Mouse (Mus musculus) cortical plate, adult 2 months (tissue): ENCODE measurements around the gene Ccser1. TPM values are rescaled to one million over a fixed set of nuclear protein-coding genes. Genes with fewer than 3 reads are reported as not detected.

Experiments used
- H3K27ac ChIP-seq: fragments of 200-500 bp; 2 replicates; pipeline ENCODE4 v1.5.1; 2012; ENCODE audit warnings: low read length, control low read depth, inconsistent platforms; ENCODE audit not compliant: insufficient read depth
- H3K4me1 ChIP-seq: fragments of 200-500 bp; 2 replicates; pipeline ENCODE4 v1.6.1; 2011; ENCODE audit warnings: low read length; ENCODE audit not compliant: control insufficient read depth, insufficient read depth
- H3K4me3 ChIP-seq: fragments of 200-500 bp; 2 replicates; pipeline ENCODE4 v1.5.1; 2011; ENCODE audit warnings: mild to moderate bottlenecking, low read length, control low read depth; ENCODE audit not compliant: insufficient read depth
- CTCF ChIP-seq: fragments of 200-500 bp; IDR thresholded peaks from 2 replicates; pipeline ENCODE4 v1.5.1; 2011; ENCODE audit warnings: mild to moderate bottlenecking, control low read depth, low read length; ENCODE audit not compliant: insufficient read depth; ENCODE audit errors: extremely low read depth
- POLR2A ChIP-seq: fragments of 200-500 bp; IDR thresholded peaks from 2 replicates; pipeline ENCODE4 v1.6.1; 2011; ENCODE audit warnings: mild to moderate bottlenecking, low read length, control low read depth; ENCODE audit not compliant: insufficient read depth; ENCODE audit errors: extremely low read depth
- polyA plus RNA-seq: library from polyadenylated mRNA; depleted of rRNA; stranded (reverse); fragments of >200 nt; gene quantifications from 2 replicates; pipeline ENCODE4 v1.2.3, GENCODE M21; 2012

Gene Ccser1
- polyA plus RNA-seq, 1 experiment: 11.7 TPM

DNA sequence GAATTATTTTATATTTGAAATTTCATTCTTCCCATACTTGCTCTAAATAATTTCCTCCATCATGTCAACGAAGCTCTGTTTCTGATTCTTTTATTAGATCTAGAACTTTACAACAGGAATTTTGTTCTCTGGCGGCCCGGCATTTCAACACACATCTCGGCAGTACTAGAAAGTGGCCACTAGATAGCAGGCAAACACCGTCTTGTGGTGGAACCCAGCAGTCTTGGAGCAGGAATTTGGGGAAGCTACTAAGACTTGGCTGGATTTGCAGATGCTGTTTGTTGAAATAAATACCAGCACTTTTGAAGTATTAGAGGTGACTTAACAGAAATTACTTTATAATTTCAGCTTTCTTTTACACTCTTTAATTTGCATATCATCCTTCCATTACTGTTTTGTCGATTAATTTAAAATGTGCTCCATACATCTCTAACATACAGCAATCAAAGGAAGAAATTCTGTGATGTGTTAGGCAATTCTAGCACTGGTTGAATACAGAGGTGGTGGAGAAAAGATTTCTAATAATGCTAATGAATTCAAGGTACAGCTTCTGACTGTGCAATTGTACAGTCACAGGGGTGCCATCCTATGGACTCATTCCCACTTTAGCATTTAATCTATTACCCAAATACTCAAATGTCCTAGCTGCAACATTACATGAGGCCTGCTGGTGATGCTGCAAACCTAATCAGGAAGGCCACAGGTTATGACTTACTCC is 135.9 kb downstream of the Ccser1 start:
- Histone ChIP-seq H3K4me1 (no peaks in the 10 kb centered on the region; the same call in 1 of the 2 replicates), H3K27ac (no peak overlapping the region), H3K4me3 (no peak overlapping the region)
- peak; percentile 81 for TF ChIP-seq CTCF
- no peak for TF ChIP-seq POLR2A

DNA sequence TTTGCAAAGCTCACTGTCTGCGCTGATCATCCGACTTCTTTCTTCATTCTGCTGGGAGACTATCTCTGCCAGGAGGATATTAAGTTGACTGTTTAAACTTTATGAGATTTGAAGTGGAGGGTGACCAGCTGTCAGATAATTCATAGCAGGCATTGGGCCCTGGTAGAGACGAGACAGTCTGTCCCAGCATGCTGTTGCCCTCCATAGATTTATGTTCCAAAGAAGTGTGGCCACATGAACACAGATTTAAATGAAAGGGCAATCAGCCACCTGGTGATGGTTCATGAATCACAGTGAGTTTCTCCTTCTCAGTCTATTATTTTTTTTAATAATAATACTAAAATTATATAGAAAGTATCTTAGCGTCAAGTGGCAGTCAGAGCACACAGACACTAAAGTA is 140.7 kb downstream of the Ccser1 start:
- no peak for TF ChIP-seq CTCF
- no peak for TF ChIP-seq POLR2A
- Histone ChIP-seq H3K4me1 (no peaks in the 10 kb centered on the region; the same call in 1 of the 2 replicates), H3K27ac (no peak overlapping the region), H3K4me3 (no peak overlapping the region)

DNA sequence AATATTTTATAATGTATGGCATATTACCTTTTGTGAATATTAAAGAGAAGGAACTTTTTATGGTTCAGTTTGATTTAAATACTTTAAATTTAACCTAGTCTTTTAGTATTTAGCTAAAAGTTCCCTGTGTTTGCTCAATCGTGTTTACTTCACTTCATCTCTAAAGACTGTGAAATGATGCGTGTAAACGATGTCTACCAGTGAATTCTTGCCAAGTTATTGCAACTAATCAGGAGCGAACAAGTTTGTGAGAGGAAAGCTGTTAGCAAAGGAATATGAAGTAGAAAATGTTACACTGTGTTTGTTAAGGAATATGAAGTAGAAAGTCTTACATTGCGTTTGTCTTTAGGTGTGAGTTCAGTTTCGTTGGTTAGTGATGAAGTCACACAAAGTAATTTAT is 142.2 kb downstream of the Ccser1 start:
- Histone ChIP-seq H3K27ac (no peak overlapping the region), H3K4me1 (no peaks in the 10 kb centered on the region; the same call in 1 of the 2 replicates), H3K4me3 (no peak overlapping the region)
- TF ChIP-seq CTCF (no peak), POLR2A (no peak)

DNA sequence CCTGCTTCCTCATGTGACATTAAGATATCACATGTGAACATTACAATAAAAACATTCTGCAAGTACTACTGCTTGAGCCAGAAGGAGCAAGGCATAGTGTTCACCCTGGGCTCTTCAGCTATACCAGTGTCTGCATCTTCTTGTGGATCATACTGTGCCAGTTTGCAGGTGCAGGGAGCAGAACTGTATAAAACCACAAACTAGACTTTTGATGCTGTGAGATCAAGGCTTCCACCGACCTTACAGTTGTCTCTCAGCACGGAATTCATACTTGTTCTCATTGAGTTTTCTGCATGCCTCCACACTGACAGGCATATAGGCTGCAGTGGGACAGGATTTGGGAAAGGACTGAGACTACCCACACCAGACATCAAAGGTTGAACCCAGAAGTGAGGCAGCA is 146.0 kb downstream of the Ccser1 start:
- H3K27ac ChIP-seq: no peak overlapping the region
- no peak overlapping the region for H3K4me3 ChIP-seq
- no peak for TF ChIP-seq POLR2A
- no peak for TF ChIP-seq CTCF
- no peaks in the 10 kb centered on the region for H3K4me1 ChIP-seq

DNA sequence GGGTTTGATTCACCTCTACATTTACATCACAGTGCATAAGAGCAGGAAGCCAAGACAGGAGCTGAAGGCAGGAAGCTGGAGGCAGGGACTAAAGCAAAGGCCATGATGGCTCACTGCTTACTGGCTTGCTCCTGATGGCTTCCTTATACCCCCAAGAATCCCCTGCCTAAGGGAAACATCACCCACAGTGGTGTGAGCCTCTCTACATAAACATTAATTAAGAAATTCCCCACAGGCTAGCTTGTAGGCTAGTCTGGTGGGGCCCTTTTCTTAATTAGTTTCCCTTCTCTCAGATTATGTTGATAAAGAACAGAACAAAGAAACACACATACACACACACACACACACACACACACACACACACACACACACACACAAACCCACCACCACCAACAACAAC is 148.9 kb downstream of the Ccser1 start:
- Histone ChIP-seq H3K4me3 (no peak overlapping the region), H3K4me1 (no peaks in the 10 kb centered on the region), H3K27ac (no peak overlapping the region)
- TF ChIP-seq POLR2A: no peak
- TF ChIP-seq CTCF: no peak

DNA sequence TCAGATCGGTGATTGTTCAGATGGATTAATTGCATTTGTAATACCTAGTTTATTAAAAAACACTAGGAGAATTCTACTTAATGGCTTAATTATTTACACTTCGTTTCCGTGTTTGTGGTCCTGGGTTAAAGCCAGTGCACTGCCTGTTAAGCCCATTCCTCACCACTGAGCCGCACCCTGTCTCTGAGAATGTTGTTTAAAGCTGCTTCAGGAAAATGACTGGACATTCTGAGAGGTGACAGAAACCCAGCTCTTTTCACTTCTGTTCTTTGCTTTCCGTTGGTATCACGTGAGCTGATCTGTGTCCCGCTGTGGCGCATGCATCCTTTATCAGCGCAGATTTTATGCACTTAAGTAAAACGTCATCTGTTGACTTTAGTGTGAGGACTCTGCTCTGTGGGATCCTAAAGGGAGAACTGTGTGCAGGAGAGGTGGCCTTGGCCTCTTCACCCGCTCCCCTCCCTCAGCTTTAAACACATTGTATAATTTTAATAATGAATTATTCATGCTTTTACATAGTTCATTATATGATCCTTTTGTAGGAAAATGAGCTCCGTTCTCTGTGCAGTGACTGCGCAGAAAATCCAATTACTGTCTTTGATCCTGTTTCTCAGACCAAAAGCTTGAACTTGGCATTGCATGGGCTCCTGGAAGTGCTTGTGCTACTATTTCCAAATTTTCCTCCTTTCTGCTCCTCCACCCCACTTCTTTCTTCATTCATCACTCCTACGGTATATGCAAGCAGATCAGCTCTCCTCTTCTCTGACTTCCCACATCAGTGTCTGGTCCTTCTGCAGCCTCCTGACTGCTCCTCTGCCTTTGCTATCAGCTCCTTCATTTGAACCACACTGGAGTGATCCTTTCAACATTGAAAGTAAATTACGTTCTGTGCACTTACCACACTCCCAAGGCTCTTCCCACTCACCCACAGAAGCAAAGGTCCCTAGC is 149.7 kb downstream of the Ccser1 start:
- Histone ChIP-seq H3K27ac (no peak overlapping the region), H3K4me1 (no peaks in the 10 kb centered on the region), H3K4me3 (peak overlapping the region; percentile 36)
- TF ChIP-seq CTCF (no peak), POLR2A (no peak)

DNA sequence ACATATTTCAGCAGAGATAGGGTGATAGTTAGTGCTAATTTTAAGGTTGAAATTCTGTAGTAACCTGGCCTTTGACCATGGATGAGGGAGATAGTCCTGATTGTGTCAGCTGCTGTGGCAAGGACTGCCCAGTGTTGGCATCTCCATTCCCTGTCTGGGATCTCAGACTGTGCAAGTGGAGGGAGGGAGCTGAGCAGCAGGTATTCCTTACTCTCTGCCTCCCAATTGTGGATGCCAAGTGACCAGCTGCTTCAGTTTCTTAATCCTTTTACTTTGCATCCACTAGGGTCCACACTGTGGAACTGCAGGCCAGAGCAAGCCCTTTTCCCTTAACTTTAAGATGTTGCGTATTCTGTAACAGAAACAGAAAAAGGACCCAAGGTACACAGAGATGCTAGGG is 154.3 kb downstream of the Ccser1 start:
- no peak overlapping the region for H3K27ac ChIP-seq
- TF ChIP-seq POLR2A: no peak
- no peak overlapping the region for H3K4me3 ChIP-seq
- no peaks in the 10 kb centered on the region for H3K4me1 ChIP-seq

DNA sequence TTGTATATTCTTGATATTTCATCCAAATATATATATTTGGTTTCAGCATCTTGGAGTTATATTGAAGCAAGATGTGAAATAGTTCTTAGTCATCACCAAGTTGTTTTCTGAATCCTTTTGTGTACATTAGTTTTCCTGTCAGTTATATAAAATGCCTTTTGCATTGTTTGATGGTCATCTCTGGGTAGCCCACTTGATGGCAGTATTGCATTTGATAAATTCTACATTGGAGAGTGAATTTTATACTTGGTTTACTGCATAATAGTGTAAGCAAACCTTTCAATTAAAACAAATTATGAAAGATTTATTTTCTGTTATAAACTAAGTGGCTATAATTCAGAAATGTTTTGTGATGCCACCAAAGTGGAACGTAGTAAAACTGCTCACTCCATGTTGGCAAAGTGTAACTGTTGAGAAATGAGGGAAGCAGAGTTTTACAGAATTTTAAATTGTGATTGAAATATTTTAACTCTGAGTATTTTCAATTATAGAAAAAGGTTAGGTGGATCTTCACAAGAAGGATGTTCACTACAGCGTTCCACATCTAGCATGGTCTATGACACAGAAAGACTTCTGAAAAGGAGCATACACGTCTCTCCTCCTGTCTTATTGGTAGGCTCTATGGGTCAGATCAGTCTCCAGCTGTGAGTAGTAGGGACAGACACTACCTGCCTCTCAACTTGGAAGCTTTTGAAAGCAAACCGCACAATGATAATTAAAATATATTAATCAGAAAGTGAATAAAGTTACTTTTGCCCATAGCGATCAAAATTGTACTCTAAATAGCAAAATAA is 167.1 kb downstream of the Ccser1 start:
- Histone ChIP-seq H3K4me1 (no peaks in the 10 kb centered on the region), H3K4me3 (no peak overlapping the region), H3K27ac (no peak overlapping the region)
- TF ChIP-seq CTCF (no peak), POLR2A (no peak)

DNA sequence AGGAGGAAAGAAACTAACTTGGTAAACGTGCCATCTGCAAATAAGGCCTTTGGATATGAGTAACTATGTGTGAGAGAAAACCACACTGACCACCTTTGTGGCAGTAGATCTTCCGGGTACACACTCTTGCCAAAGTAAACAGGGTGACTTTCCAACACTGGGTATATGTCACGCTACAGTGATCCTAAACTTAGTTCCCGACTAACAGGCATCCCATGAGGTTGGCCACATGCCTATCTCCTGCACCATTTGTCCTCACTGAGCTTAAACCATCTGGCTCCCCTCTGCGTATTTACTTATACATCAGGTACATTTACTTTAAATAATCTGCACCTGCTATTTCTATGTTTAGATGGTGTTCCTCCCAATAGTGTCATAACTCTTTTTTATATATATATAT is 183.6 kb downstream of the Ccser1 start:
- TF ChIP-seq CTCF (no peak), POLR2A (no peak)
- H3K27ac ChIP-seq: no peak overlapping the region
- H3K4me1 ChIP-seq: no peaks in the 10 kb centered on the region

DNA sequence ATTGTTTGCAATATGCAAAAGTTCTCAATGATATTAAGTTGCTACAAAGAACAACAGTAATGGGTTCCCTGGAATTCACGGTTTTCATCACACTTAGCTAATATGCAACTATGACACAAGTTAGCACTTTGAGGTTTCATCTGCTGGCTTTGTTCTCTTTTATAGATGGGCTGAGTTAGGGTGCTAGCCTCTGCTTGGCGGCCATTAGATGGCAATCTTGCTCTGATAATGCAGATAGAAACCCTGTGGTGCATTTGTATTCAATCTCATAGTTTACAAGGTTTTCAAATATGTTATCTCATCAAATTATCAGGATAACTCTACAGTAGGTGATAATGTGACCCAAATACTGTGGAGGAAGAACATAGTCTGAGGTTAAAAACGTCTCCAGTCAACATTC is 202.4 kb downstream of the Ccser1 start:
- no peak overlapping the region for H3K4me3 ChIP-seq
- no peaks in the 10 kb centered on the region for H3K4me1 ChIP-seq
- H3K27ac ChIP-seq: no peak overlapping the region
- TF ChIP-seq POLR2A: no peak
- peak; percentile 69 for TF ChIP-seq CTCF

More for the DNA sequence above, 183.6 kb downstream of the Ccser1 start:
- no peak overlapping the region for H3K4me3 ChIP-seq
